Mouse (Mus musculus): ENCODE measurements around the gene Usp40. TPM values are rescaled to one million over a fixed set of nuclear protein-coding genes. Genes with fewer than 3 reads are reported as not detected.

Gene Usp40
- polyA plus RNA-seq, 1 experiment from 2014 or later = 9.2 TPM

GRCm38 (mm10) chr1:88007692-88008210 lies 600 bp downstream of the Usp40 start:
- 11% methylated on average over 5 of the region's 5 CpGs for WGBS (ENCODE audit: insufficient replicate concordance)

DNA sequence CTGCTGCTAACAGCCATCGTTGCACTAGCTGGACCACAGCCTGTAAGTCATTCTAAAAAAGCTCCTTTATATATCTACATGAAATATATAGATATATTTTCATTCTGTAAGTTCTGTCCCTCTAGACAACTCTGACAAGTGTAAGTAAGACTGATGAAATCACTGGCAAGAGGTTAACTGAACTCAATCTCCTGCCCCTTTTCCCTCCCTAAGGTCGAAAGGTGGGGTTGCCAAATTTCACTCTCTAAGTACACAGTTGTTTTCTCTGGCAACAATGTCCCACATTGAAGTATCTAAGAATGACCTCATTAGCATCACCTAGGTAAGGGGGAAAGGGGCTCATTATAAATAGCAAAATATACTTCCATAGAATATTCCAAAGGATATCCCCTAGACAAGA lies 15.6 kb downstream of the Usp40 start:
- peak overlapping the region; percentile 30; the same call in 1 of the 2 replicates for H3K27ac ChIP-seq (ENCODE audit: low read depth)
- peak; percentile 36; the same call in 1 of the 2 replicates for TF ChIP-seq EP300 (IDR thresholded peaks at IDR 0.05; ENCODE audit: low read depth)
- no peak for TF ChIP-seq CTCF (IDR thresholded peaks at IDR 0.05; ENCODE audit: low read depth)
- no peaks in the 10 kb centered on the region for H3K9me3 ChIP-seq (ENCODE audit: low read length)
- H3K27me3 ChIP-seq (ENCODE audit: insufficient read depth, low read length) = no peaks in the 10 kb centered on the region
- 65% methylated on average over 2 of the region's 2 CpGs for WGBS (ENCODE audit: insufficient replicate concordance)
- ATAC-seq (peak; percentile 84), DNase-seq (no peak)
- H3K36me3 ChIP-seq (replicated peaks; ENCODE audit: insufficient read depth, low read length) = peaks cover 57% of the 10 kb centered on the region
- no peak overlapping the region for H3K9ac ChIP-seq (replicated peaks)
- H3K4me1 ChIP-seq (ENCODE audit: insufficient read depth) = no peaks in the 10 kb centered on the region
- H3K4me3 ChIP-seq (ENCODE audit: low read depth, low read length) = no peak overlapping the region
- no peak overlapping the region for H3K4me2 ChIP-seq (ENCODE audit: low read depth, low read length)

More at GRCm38 (mm10) chr1:88007692-88008210, 600 bp downstream of the Usp40 start:
- DNase-seq = no peak
- Histone ChIP-seq H3K4me2 (ENCODE audit: low read depth, low read length) (peak overlapping the region; percentile 90), H3K9me3 (ENCODE audit: low read length) (no peaks in the 10 kb centered on the region), H3K4me3 (ENCODE audit: low read depth, low read length) (peak overlapping the region; percentile 81), H3K9ac (replicated peaks) (peak overlapping the region; percentile 86), H3K4me1 (ENCODE audit: insufficient read depth) (no peaks in the 10 kb centered on the region), H3K27ac (ENCODE audit: low read depth) (peak overlapping the region; percentile 89), H3K36me3 (replicated peaks; ENCODE audit: insufficient read depth, low read length) (peaks cover 3% of the 10 kb centered on the region), H3K27me3 (ENCODE audit: insufficient read depth, low read length) (no peaks in the 10 kb centered on the region)
- ATAC-seq = peak; percentile 64
- TF ChIP-seq CTCF (IDR thresholded peaks at IDR 0.05; ENCODE audit: low read depth) = no peak
- no peak for TF ChIP-seq EP300 (IDR thresholded peaks at IDR 0.05; ENCODE audit: low read depth)

- WGBS (ENCODE audit: insufficient replicate concordance) = 78% methylated on average over 4 of the region's 4 CpGs
These were observed 26.1 kb downstream of the Usp40 start for GRCm38 (mm10) chr1:87982291-87982690.

DNA sequence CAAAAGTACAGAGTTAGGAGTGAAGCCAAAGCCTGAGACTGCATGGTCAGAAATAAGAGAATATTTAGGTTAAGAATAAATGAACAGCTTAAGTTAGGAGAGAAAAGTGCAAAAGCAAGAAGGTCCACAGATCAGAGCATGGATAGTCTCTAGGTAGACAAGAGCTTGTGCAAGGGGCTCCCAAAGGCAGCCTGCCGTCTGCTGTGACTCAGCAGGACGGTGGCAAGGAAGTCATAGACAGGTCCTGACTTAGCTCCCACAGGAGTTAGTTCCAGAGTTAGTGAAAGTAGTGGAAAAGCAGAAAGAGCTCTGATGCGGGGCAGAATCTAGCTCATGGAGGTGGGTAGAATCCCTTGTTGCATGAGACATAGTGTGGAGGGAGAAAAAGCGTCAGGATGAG lies 38.0 kb downstream of the Usp40 start:
- Histone ChIP-seq H3K9ac (replicated peaks) (no peak overlapping the region), H3K4me2 (ENCODE audit: low read depth, low read length) (no peak overlapping the region), H3K27me3 (ENCODE audit: insufficient read depth, low read length) (no peaks in the 10 kb centered on the region), H3K4me1 (ENCODE audit: insufficient read depth) (no peaks in the 10 kb centered on the region), H3K27ac (ENCODE audit: low read depth) (no peak overlapping the region), H3K4me3 (ENCODE audit: low read depth, low read length) (no peak overlapping the region), H3K36me3 (replicated peaks; ENCODE audit: insufficient read depth, low read length) (peaks cover 33% of the 10 kb centered on the region), H3K9me3 (ENCODE audit: low read length) (no peaks in the 10 kb centered on the region)
- WGBS (ENCODE audit: insufficient replicate concordance) = 64% methylated on average over 4 of the region's 4 CpGs
- ATAC-seq = no peak
- DNase-seq = no peak
- TF ChIP-seq EP300 (IDR thresholded peaks at IDR 0.05; ENCODE audit: low read depth) = no peak
- no peak for TF ChIP-seq CTCF (IDR thresholded peaks at IDR 0.05; ENCODE audit: low read depth)

More at GRCm38 (mm10) chr1:87982291-87982690, 26.1 kb downstream of the Usp40 start:
- ATAC-seq (no peak), DNase-seq (no peak)
- no peak overlapping the region for H3K4me3 ChIP-seq (ENCODE audit: low read depth, low read length)
- H3K36me3 ChIP-seq (replicated peaks; ENCODE audit: insufficient read depth, low read length) = peaks cover 60% of the 10 kb centered on the region
- TF ChIP-seq CTCF (IDR thresholded peaks at IDR 0.05; ENCODE audit: low read depth) = no peak
- no peaks in the 10 kb centered on the region for H3K4me1 ChIP-seq (ENCODE audit: insufficient read depth)
- H3K9ac ChIP-seq (replicated peaks) = no peak overlapping the region
- H3K9me3 ChIP-seq (ENCODE audit: low read length) = no peaks in the 10 kb centered on the region
- H3K27ac ChIP-seq (ENCODE audit: low read depth) = no peak overlapping the region
- H3K4me2 ChIP-seq (ENCODE audit: low read depth, low read length) = no peak overlapping the region
- H3K27me3 ChIP-seq (ENCODE audit: insufficient read depth, low read length) = no peaks in the 10 kb centered on the region

- H3K4me2 ChIP-seq (ENCODE audit: low read depth, low read length) = peak overlapping the region; percentile 61
- WGBS (ENCODE audit: insufficient replicate concordance) = 56% methylated on average over 2 of the region's 2 CpGs
- no peaks in the 10 kb centered on the region for H3K9me3 ChIP-seq (ENCODE audit: low read length)
- peak overlapping the region; percentile 89 for H3K27ac ChIP-seq (ENCODE audit: low read depth)
- H3K27me3 ChIP-seq (ENCODE audit: insufficient read depth, low read length) = no peaks in the 10 kb centered on the region
- peak; percentile 100 for TF ChIP-seq EP300 (IDR thresholded peaks at IDR 0.05; ENCODE audit: low read depth)
- TF ChIP-seq CTCF (IDR thresholded peaks at IDR 0.05; ENCODE audit: low read depth) = no peak
- peak; percentile 98 for ATAC-seq
- no peak overlapping the region for H3K4me3 ChIP-seq (ENCODE audit: low read depth, low read length)
- H3K4me1 ChIP-seq (ENCODE audit: insufficient read depth) = peaks cover 22% of the 10 kb centered on the region
- H3K9ac ChIP-seq (replicated peaks) = peak overlapping the region; percentile 48
- peak; percentile 76 for DNase-seq
- peaks cover 32% of the 10 kb centered on the region for H3K36me3 ChIP-seq (replicated peaks; ENCODE audit: insufficient read depth, low read length)
These were observed 46.7 kb downstream of the Usp40 start for GRCm38 (mm10) chr1:87961459-87962167.

- peak; percentile 9; the same call in 1 of the 2 replicates for ATAC-seq
- peak overlapping the region; percentile 48; the same call in 1 of the 2 replicates for H3K9ac ChIP-seq (replicated peaks)
- peak overlapping the region; percentile 61; the same call in 1 of the 2 replicates for H3K4me2 ChIP-seq (ENCODE audit: low read depth, low read length)
These were observed 47.6 kb downstream of the Usp40 start for GRCm38 (mm10) chr1:87960752-87961151.

More at GRCm38 (mm10) chr1:87960752-87961151, 47.6 kb downstream of the Usp40 start:
- Histone ChIP-seq H3K27ac (ENCODE audit: low read depth) (peak overlapping the region; percentile 89), H3K9me3 (ENCODE audit: low read length) (no peaks in the 10 kb centered on the region), H3K4me3 (ENCODE audit: low read depth, low read length) (no peak overlapping the region), H3K4me1 (ENCODE audit: insufficient read depth) (peaks cover 22% of the 10 kb centered on the region), H3K36me3 (replicated peaks; ENCODE audit: insufficient read depth, low read length) (peaks cover 35% of the 10 kb centered on the region), H3K27me3 (ENCODE audit: insufficient read depth, low read length) (no peaks in the 10 kb centered on the region)
- 67% methylated on average over 4 of the region's 4 CpGs for whole genome bisulfite sequencing (ENCODE audit: insufficient replicate concordance)
- no peak for DNase-seq
- no peak for TF ChIP-seq EP300 (IDR thresholded peaks at IDR 0.05; ENCODE audit: low read depth)
- no peak for TF ChIP-seq CTCF (IDR thresholded peaks at IDR 0.05; ENCODE audit: low read depth)

Measured in liver, postnatal 0 days (tissue).